Mouse (Mus musculus) CH12.LX (cell line): Measurements from ENCODE around the gene S100a7a. TPM values are rescaled to one million over a fixed set of nuclear protein-coding genes. Genes with fewer than 3 reads are reported as not detected.
A peak's percentile ranks its signal among the peaks of the same experiment; 100 is the strongest.

ENCODE experiments used
- DNase-seq: peaks from one replicate; pipeline ENCODE4 v3.0.0-alpha.2; 2013; ENCODE audit errors: extremely low read depth
- H3K27ac ChIP-seq: 2 replicates; pipeline ENCODE4 v1.5.1; 2012; ENCODE audit warnings: low read depth, mild to moderate bottlenecking, control low read depth, moderate library complexity; ENCODE audit not compliant: insufficient read depth
- H3K27me3 ChIP-seq: replicated peaks from 2 replicates; pipeline ENCODE3; 2012; ENCODE audit warnings: inconsistent platforms
- H3K36me3 ChIP-seq, 2 experiments: replicated peaks in 1 of 2; 2 replicates each; pipeline versions ENCODE3 to v1.6.1; 2012; ENCODE audit warnings: inconsistent platforms in 1 of 2, low read length in 1 of 2, mild to moderate bottlenecking in 1 of 2, mixed read lengths in 1 of 2, moderate library complexity in 1 of 2; ENCODE audit not compliant: control insufficient read depth in 1 of 2, insufficient read depth in 1 of 2
- H3K4me1 ChIP-seq, 2 experiments: 2 replicates each; pipeline ENCODE4 v1.6.1; 2012; ENCODE audit warnings: inconsistent platforms in 1 of 2, moderate library complexity in 1 of 2; ENCODE audit not compliant: insufficient read depth in 2 of 2, control insufficient read depth in 1 of 2
- H3K4me2 ChIP-seq: 2 replicates; pipeline ENCODE4 v1.6.1; 2012; ENCODE audit warnings: low read depth, mild to moderate bottlenecking, control low read depth; ENCODE audit not compliant: poor library complexity, insufficient read depth, severe bottlenecking
- H3K4me3 ChIP-seq, 3 experiments: fragments of 150-350 bp in 1 of 3; sonication (generic) in 1 of 3; replicated peaks in 1 of 3; 2 replicates each; pipeline versions ENCODE3 to v1.5.1; 2011 to 2012; ENCODE audit warnings: low read depth in 2 of 3, low read length in 2 of 3, mild to moderate bottlenecking in 2 of 3, moderate library complexity in 2 of 3, control low read depth in 1 of 3, improper control_type of control experiment in 1 of 3, inconsistent platforms in 1 of 3, mixed read lengths in 1 of 3; ENCODE audit not compliant: poor library complexity in 1 of 3
- H3K79me2 ChIP-seq: replicated peaks from 2 replicates; pipeline ENCODE4 v1.6.1; 2012; ENCODE audit warnings: mild to moderate bottlenecking, moderate library complexity; ENCODE audit not compliant: control insufficient read depth, poor library complexity, insufficient read depth, severe bottlenecking; ENCODE audit errors: extremely low read depth
- H3K9ac ChIP-seq: 2 replicates; pipeline ENCODE4 v1.6.1; 2012; ENCODE audit warnings: low read depth, mild to moderate bottlenecking, control low read depth, moderate library complexity; ENCODE audit not compliant: insufficient read depth
- H3K9me3 ChIP-seq: replicated peaks from 2 replicates; pipeline ENCODE3; 2012; ENCODE audit warnings: low read length, inconsistent platforms, mixed read lengths
- BHLHE40 ChIP-seq: IDR thresholded peaks from 2 replicates; pipeline ENCODE4 v1.6.1; 2011; ENCODE audit warnings: mild to moderate bottlenecking, low read depth, low read length, improper control_type of control experiment
- CHD1 ChIP-seq: IDR thresholded peaks from 2 replicates; pipeline ENCODE4 v1.6.1; 2012; ENCODE audit warnings: low read depth, low read length, improper control_type of control experiment, inconsistent platforms
- CHD2 ChIP-seq: IDR thresholded peaks from 2 replicates; pipeline ENCODE4 v1.6.1; 2011; ENCODE audit warnings: low read length, improper control_type of control experiment
- CTCF ChIP-seq, 2 experiments: IDR thresholded peaks in 1 of 2; conservative IDR thresholded peaks in 1 of 2; 2 replicates each; pipeline ENCODE4 v1.5.1; 2011 to 2012; ENCODE audit warnings: low read depth in 2 of 2, low read length in 2 of 2, improper control_type of control experiment in 1 of 2, inconsistent platforms in 1 of 2, mild to moderate bottlenecking in 1 of 2, moderate library complexity in 1 of 2
- MAFK ChIP-seq: IDR thresholded peaks from 2 replicates; pipeline ENCODE4 v1.6.1; 2011; ENCODE audit warnings: low read length, improper control_type of control experiment; ENCODE audit not compliant: insufficient replicate concordance
- MAZ ChIP-seq: IDR thresholded peaks from 2 replicates; pipeline ENCODE4 v1.6.1; 2012; ENCODE audit warnings: low read depth, mild to moderate bottlenecking, inconsistent platforms, low read length, improper control_type of control experiment, moderate library complexity
- NELFE ChIP-seq: IDR thresholded peaks from 2 replicates; pipeline ENCODE4 v1.6.1; 2011; ENCODE audit warnings: low read depth, low read length, improper control_type of control experiment
- RAD21 ChIP-seq: IDR thresholded peaks from 2 replicates; pipeline ENCODE4 v1.6.1; 2011; ENCODE audit warnings: low read depth, mild to moderate bottlenecking, low read length, improper control_type of control experiment, moderate library complexity
- RCOR1 ChIP-seq: conservative IDR thresholded peaks from 2 replicates; pipeline ENCODE4 v1.6.1; 2012; ENCODE audit warnings: low read depth, mild to moderate bottlenecking, inconsistent platforms, low read length, improper control_type of control experiment
- SMC3 ChIP-seq: IDR thresholded peaks from 2 replicates; pipeline ENCODE4 v1.6.1; 2011; ENCODE audit warnings: low read depth, low read length, improper control_type of control experiment
- TBP ChIP-seq: conservative IDR thresholded peaks from 2 replicates; pipeline ENCODE4 v1.6.1; 2011; ENCODE audit warnings: low read depth, low read length, improper control_type of control experiment
- UBTF ChIP-seq: IDR thresholded peaks from 2 replicates; pipeline ENCODE4 v1.6.1; 2012; ENCODE audit warnings: low read depth, mild to moderate bottlenecking, inconsistent platforms, low read length, improper control_type of control experiment, moderate library complexity
- ZC3H11A ChIP-seq: IDR thresholded peaks from 2 replicates; pipeline ENCODE4 v1.6.1; 2012; ENCODE audit warnings: low read depth, mild to moderate bottlenecking, inconsistent platforms, low read length, improper control_type of control experiment
- ZMIZ1 ChIP-seq: IDR thresholded peaks from 2 replicates; pipeline ENCODE4 v1.6.1; 2012; ENCODE audit warnings: low read depth, mild to moderate bottlenecking, inconsistent platforms, low read length, improper control_type of control experiment
- ZNF384 ChIP-seq: IDR thresholded peaks from 2 replicates; pipeline ENCODE4 v1.6.1; 2012; ENCODE audit warnings: low read depth, low read length, improper control_type of control experiment, inconsistent platforms
- dilution Hi-C: fragments of 300-500 bp; cut with MboI; formaldehyde crosslinking; loops from 2 replicates; pipeline ENCODE4 v1.14.3; 2020; ENCODE audit warnings: low sequenced_read_pairs; ENCODE audit not compliant: extremely low pct_unique_long_range_greater_than_20kb, extremely low pct_ligation_motif_present
- in situ Hi-C: fragments of 300-500 bp; cut with MboI; formaldehyde crosslinking; loops from 3 replicates; pipeline ENCODE4 v1.14.3; 2019; ENCODE audit warnings: low sequenced_read_pairs, low pct_ligation_motif_present, low pct_unique_long_range_greater_than_20kb, mixed read lengths
- polyA plus RNA-seq: library from polyadenylated mRNA; unstranded; fragments of >175 nt; gene quantifications from 2 replicates; pipeline ENCODE4 v1.2.1, GENCODE M21; 2012; ENCODE audit warnings: low read depth; ENCODE audit not compliant: insufficient read length
- total RNA-seq, 2 experiments: library from RNA; depleted of rRNA; stranded (reverse); fragments of 300-350 nt in 1 of 2; fragments of >200 nt in 1 of 2; gene quantifications; 2 replicates each; pipeline ENCODE4 v1.2.3; 2012 to 2014

The S100a7a gene
- total and polyA plus RNA-seq, 3 experiments, result not detected

DNA sequence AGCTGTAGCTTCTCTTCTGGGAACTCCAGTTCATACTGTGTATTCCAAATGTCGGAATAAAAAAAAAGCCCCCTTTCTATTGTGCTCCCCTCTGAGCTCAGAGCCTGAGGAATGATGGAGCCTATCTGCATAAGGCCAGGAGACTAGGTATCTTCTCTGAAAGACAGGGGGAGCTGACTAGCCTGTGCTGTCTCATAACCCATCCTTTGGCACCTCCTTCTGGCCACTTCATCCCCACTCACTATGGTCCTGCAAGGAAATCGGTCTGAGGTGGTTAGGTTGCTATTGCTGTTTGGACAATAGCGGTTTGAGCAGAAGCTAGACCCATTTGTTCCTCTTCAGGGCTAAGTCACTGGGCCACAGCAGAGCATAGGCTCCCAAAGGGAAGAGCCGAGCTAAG, 26.0 kb upstream of the S100a7a start:
- dilution Hi-C loops, result no loop called here

DNA sequence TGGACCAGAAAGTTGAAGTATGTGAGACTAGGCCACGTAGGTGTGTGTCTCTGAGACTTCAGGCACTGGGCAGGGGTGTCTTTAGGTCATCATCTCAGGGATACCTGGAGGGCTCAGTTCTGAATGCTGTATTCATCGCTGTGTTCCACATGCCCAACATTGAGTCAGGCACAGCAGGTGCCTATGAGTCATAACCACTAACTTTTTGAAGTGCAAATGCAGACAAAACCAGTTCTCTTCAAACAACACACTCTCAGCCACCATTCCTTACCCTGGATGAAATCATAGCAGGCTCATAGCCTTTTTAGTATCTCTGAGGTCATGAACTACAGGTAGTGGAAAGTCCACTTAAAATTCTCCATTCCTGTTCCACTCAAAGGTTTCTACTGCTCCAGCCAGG, 24.5 kb upstream of the S100a7a start:
- Histone ChIP-seq H3K27ac (no peak overlapping the region), H3K79me2 (no peaks in the 10 kb centered on the region), H3K9ac (no peak overlapping the region), H3K27me3 (peaks cover 3% of the 10 kb centered on the region), H3K36me3 (no peaks in the 10 kb centered on the region), H3K4me3 (no peak overlapping the region), H3K4me1 (no peaks in the 10 kb centered on the region), H3K9me3 (no peaks in the 10 kb centered on the region), H3K4me2 (no peak overlapping the region)
- no peak for DNase-seq
- TF ChIP-seq BHLHE40 (0 out of 2 replicates have a peak, but pooled peaks have one; percentile 20), ZMIZ1 (no peak)
- dilution Hi-C loops, result no loop called here
- in situ Hi-C loops, result no loop called here

More for the DNA sequence above, 26.0 kb upstream of the S100a7a start:
- H3K9ac ChIP-seq, result no peak overlapping the region
- TF ChIP-seq NELFE, result peak; percentile 44; the same call in 1 of the 2 replicates
- no peak for TF ChIP-seq ZNF384
- TF ChIP-seq RAD21, result peak; percentile 74
- TF ChIP-seq SMC3, result peak; percentile 56
- TF ChIP-seq CTCF (conservative IDR thresholded peaks at IDR 0.05 in 1 of 2, IDR thresholded peaks at IDR 0.05 in 1 of 2; ENCODE audit: low read depth in 2 of 2, low read length in 2 of 2), result peak in 1 of 2 experiments; percentile 99; a peak in 2 of 4 replicates
- H3K27me3 ChIP-seq, result no peaks in the 10 kb centered on the region
- H3K27ac ChIP-seq, result no peak overlapping the region
- H3K9me3 ChIP-seq, result no peaks in the 10 kb centered on the region
- in situ Hi-C loops, result no loop called here
- peak; percentile 18 for DNase-seq
- H3K4me3 ChIP-seq, result no peak overlapping the region
- peaks cover 0 to 9% of the 10 kb centered on the region in 2 experiments; a peak in 1 of 4 replicates for H3K4me1 ChIP-seq
- no peaks in the 10 kb centered on the region for H3K79me2 ChIP-seq
- H3K4me2 ChIP-seq, result no peak overlapping the region
- no peaks in the 10 kb centered on the region for H3K36me3 ChIP-seq

DNA sequence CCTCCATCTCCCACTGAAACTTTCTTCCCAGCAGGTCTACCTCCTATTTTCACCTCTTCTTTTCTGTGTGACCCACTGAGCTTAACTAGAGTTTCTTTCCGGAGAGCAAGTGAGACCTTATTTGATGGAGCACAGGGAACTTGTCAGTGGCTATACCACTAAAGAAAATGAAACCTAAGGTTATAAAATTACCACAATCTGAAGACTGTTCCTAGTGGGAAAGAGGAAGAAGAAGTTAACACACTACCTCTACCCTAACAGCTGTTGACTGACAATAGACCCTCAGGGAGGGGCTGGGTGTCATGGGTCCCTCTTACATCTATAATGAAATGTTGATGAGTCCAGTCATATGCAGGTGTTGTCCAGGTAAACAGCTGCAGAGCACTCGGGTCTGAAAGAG, 21.8 kb upstream of the S100a7a start:
- no peak for DNase-seq
- Histone ChIP-seq H3K36me3 (no peaks in the 10 kb centered on the region), H3K27me3 (peaks cover 9% of the 10 kb centered on the region), H3K79me2 (no peaks in the 10 kb centered on the region), H3K27ac (no peak overlapping the region), H3K9ac (no peak overlapping the region), H3K4me3 (no peak overlapping the region), H3K4me2 (no peak overlapping the region), H3K9me3 (no peaks in the 10 kb centered on the region), H3K4me1 (no peaks in the 10 kb centered on the region)
- no peak for TF ChIP-seq MAFK
- no peak for TF ChIP-seq CHD1
- TF ChIP-seq RCOR1, result no peak
- no peak for TF ChIP-seq CHD2
- TF ChIP-seq ZC3H11A, result no peak
- no peak for TF ChIP-seq TBP
- no peak for TF ChIP-seq UBTF
- no peak for TF ChIP-seq MAZ
- in situ Hi-C loops (no loop called here), dilution Hi-C loops (no loop called here)
